Mouse (Mus musculus) kidney, adult 9 months (tissue): ENCODE results near the gene Cryz.

Experiments
- DNase-seq: peaks from one replicate; pipeline ENCODE4 v3.0.0; 2022

Cryz gene

GRCm38 (mm10) chr3:154596488-154596933 lies at the start of gene Cryz:
Cryz (plus strand) TSS chr3:154596711.
- peak; percentile 97 for DNase-seq

- DNase-seq, result no peak
Observed at GRCm38 (mm10) chr3:154547549-154548426, 48.7 kb upstream of the Cryz start.

GRCm38 (mm10) chr3:154548868-154549301 lies 47.6 kb upstream of the Cryz start:
- DNase-seq, result no peak

- DNase-seq, result no peak
Observed at GRCm38 (mm10) chr3:154550326-154551034, 46.0 kb upstream of the Cryz start.

- no peak for DNase-seq
Observed at GRCm38 (mm10) chr3:154551035-154551411, 45.5 kb upstream of the Cryz start.

- DNase-seq, result peak; percentile 49
Observed at GRCm38 (mm10) chr3:154562192-154562591, 34.3 kb upstream of the Cryz start.

GRCm38 (mm10) chr3:154565437-154565836 lies 31.1 kb upstream of the Cryz start:
- DNase-seq, result no peak

- no peak for DNase-seq
Observed at GRCm38 (mm10) chr3:154570029-154570575, 26.4 kb upstream of the Cryz start.

GRCm38 (mm10) chr3:154570786-154571185 lies 25.7 kb upstream of the Cryz start:
- DNase-seq, result no peak

GRCm38 (mm10) chr3:154572341-154572972 lies 24.1 kb upstream of the Cryz start:
- DNase-seq, result peak; percentile 66

GRCm38 (mm10) chr3:154573666-154574065 lies 22.8 kb upstream of the Cryz start:
- no peak for DNase-seq

- no peak for DNase-seq
Observed at GRCm38 (mm10) chr3:154577895-154578294, 18.6 kb upstream of the Cryz start.

GRCm38 (mm10) chr3:154584351-154584750 lies 12.2 kb upstream of the Cryz start:
- DNase-seq, result peak; percentile 66

- DNase-seq, result no peak
Observed at GRCm38 (mm10) chr3:154590971-154591370, 5.5 kb upstream of the Cryz start.

- no peak for DNase-seq
Observed at GRCm38 (mm10) chr3:154591621-154592020, 4.9 kb upstream of the Cryz start.

- DNase-seq, result peak; percentile 49
Observed at GRCm38 (mm10) chr3:154593596-154593995, 2.9 kb upstream of the Cryz start.

GRCm38 (mm10) chr3:154594156-154594555 lies 2.4 kb upstream of the Cryz start:
- peak; percentile 87 for DNase-seq

- DNase-seq, result peak; percentile 98
Observed at GRCm38 (mm10) chr3:154596934-154597554, 533 bp downstream of the Cryz start, which contains the start of gene Tyw3. Tyw3 (minus strand) TSS chr3:154597104.

- peak; percentile 90 for DNase-seq
Observed at GRCm38 (mm10) chr3:154597561-154597960, 1.1 kb downstream of the Cryz start.

- no peak for DNase-seq
Observed at GRCm38 (mm10) chr3:154602141-154602540, 5.6 kb downstream of the Cryz start.

- DNase-seq, result peak; percentile 54
Observed at GRCm38 (mm10) chr3:154604871-154605270, 8.4 kb downstream of the Cryz start.

GRCm38 (mm10) chr3:154607896-154608295 lies 11.4 kb downstream of the Cryz start:
- DNase-seq, result peak; percentile 35
